Mouse (Mus musculus) lung, adult 2 months (tissue): ENCODE results near the gene Gm47959. TPM values are rescaled to one million over a fixed set of nuclear protein-coding genes. Genes with fewer than 3 reads are reported as not detected.

Experiments used
- DNase-seq: peaks from one replicate; pipeline ENCODE4 v3.0.0; 2022
- H3K4me1 ChIP-seq: fragments of 200-500 bp; 2 replicates; pipeline ENCODE4 v1.6.1; 2011; ENCODE audit warnings: low read length; ENCODE audit not compliant: control insufficient read depth, insufficient read depth
- H3K4me3 ChIP-seq: fragments of 200-500 bp; replicated peaks from 2 replicates; pipeline ENCODE3; 2011; ENCODE audit warnings: low read depth, mild to moderate bottlenecking, control low read depth, low read length; ENCODE audit errors: extremely low read depth
- CTCF ChIP-seq: fragments of 200-500 bp; IDR thresholded peaks from 2 replicates; pipeline ENCODE4 v1.5.1; 2011; ENCODE audit warnings: mild to moderate bottlenecking, low read length, control low read depth; ENCODE audit not compliant: insufficient read depth
- POLR2A ChIP-seq: fragments of 200-500 bp; IDR thresholded peaks from 2 replicates; pipeline ENCODE4 v1.6.1; 2011; ENCODE audit warnings: low read depth, mild to moderate bottlenecking, control low read depth, low read length, borderline replicate concordance; ENCODE audit errors: extremely low read depth
- WGBS: fragments of 180-500 bp; shearing (Covaris S2); methylation state at CpG from one replicate; pipeline ENCODE4 v1.1.7; 2018; 5-methylcytosine and 5-hydroxymethylcytosine counted together
- polyA plus RNA-seq: library from polyadenylated mRNA; depleted of rRNA; stranded (reverse); fragments of >200 nt; gene quantifications from 2 replicates; pipeline ENCODE4 v1.2.3, GENCODE M21; 2012

Gene Gm47959
- polyA plus RNA-seq, 1 experiment, result not detected

DNA sequence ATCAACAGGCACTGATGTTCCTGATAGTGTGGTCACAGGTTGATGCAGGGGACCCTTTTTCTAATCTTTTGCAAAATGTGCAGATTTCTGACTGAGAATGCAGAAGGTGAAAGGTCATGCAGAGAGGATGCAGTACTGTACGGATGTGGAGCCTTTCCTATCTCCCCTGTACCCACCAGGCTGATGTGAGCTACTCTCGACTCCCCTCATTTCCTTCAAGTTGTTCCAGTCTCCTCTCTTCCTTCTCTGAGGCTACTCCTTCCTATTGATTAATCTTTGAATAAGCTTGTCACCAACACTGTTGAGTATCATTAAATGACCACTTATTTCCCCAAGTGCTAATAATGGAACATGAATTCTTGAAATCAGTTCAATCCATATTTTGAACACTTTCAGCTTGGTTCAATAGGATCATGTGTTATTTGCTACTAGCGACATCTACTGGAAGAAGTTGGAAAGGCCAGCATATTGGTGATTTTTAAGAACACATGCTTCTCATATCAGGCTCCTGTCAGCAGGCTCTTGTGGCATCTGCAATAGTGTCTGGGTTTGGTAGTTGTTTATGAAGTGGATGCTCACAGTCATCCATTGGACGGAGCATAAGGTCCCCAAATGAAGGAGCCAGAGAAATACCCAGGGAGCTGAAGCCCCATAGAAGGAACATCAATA is 12.7 kb upstream of the Gm47959 start:
- DNase-seq, result no peak

DNA sequence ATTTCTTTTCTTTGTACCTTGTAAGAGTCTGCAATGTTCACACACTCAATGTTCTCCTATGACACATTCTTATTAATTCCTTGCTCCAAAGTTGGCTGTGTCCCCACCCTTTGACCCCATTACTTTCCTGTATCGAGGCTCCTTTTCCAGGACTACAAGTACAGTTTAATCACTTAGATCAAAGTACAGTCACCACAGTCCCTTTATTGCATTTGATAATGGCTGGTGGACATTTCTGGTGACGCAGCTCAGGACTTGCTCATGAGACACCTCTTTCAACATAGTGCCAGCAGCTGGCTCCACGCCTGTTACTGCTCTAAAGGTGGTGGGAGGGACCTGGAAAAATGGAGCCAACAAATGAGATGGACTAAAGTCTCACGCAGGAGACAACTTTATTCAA is 9.3 kb upstream of the Gm47959 start:
- DNase-seq, result no peak
- TF ChIP-seq POLR2A, result no peak
- TF ChIP-seq CTCF, result no peak
- 66% methylated on average over 4 of the region's 4 CpGs for WGBS
- H3K4me1 ChIP-seq, result peaks cover 2% of the 10 kb centered on the region; the same call in 1 of the 2 replicates
- no peak overlapping the region for H3K4me3 ChIP-seq

More for the DNA sequence above, 12.7 kb upstream of the Gm47959 start:
- 20% methylated on average over 4 of the region's 4 CpGs for WGBS
- no peak overlapping the region for H3K4me3 ChIP-seq
- H3K4me1 ChIP-seq, result peaks cover 2% of the 10 kb centered on the region; the same call in 1 of the 2 replicates
- TF ChIP-seq CTCF (peak; percentile 58; the same call in 1 of the 2 replicates), POLR2A (no peak)

DNA sequence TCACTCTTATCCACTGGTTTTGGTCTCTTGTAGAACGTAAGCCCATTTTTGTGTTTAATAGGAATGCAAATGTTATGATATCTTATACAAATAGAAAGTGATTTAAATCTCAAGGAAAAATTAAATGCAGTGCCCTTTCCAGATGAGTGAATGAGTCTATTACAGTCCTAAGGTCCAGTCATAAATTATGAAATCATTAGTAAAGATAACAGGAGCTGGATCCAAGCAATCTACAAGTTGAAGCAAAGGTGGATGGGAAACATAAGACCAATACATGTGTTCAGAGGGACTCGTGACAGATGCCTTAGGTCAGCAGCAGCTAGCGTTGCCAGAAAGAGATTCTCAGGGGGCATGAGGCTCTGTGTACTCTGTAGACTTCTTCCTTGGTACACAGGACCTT is 8.8 kb upstream of the Gm47959 start:
- WGBS, result 89% methylated on average over 3 of the region's 3 CpGs
- DNase-seq, result no peak
- no peak for TF ChIP-seq CTCF
- Histone ChIP-seq H3K4me1 (peaks cover 2% of the 10 kb centered on the region; the same call in 1 of the 2 replicates), H3K4me3 (no peak overlapping the region)

DNA sequence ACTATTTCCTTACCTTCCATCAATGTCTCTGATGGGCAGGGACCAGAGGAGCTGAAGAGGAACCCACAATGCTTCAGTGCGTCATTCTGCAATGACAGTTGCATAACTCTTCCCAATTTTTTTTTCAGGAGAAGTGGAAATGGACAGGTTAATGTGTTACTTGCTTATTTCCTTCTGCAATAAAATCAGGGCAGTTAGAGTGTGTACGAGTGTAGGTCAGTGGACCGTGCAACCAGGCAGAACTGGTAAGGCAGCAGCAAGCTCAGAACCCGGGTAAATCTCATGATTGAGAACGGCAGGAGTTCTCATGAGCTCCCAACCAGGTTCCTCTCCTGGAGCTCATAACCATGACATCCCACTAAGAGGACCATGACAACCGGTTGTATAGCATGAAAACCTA is 8.3 kb upstream of the Gm47959 start:
- DNase-seq, result no peak
- Histone ChIP-seq H3K4me1 (peaks cover 2% of the 10 kb centered on the region; the same call in 1 of the 2 replicates), H3K4me3 (no peak overlapping the region)
- TF ChIP-seq POLR2A (no peak), CTCF (no peak)
- 84% methylated on average over 6 of the region's 6 CpGs for WGBS

DNA sequence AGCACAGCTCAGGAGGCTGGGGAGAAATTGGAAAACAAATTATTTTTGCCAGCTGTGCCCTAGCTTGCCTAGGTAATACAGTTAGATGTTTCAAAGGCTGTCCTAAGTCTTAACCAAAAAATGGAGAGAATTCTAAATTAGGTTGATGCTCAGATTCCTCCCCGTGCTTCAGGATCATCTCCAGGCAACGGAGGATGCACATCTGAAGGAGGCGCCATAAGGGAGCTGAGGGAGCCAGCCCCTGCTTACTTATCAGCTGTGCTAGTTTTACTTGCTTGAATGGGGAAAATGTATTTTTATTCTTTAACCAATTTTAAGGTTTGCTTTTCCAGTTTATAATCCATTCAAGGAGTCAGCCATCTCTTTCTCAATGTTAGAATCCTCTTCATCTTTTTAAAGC is 6.4 kb upstream of the Gm47959 start:
- DNase-seq, result no peak
- TF ChIP-seq POLR2A, result no peak
- no peak for TF ChIP-seq CTCF
- Histone ChIP-seq H3K4me3 (no peak overlapping the region), H3K4me1 (no peaks in the 10 kb centered on the region)
- WGBS, result 89% methylated on average over 3 of the region's 3 CpGs

DNA sequence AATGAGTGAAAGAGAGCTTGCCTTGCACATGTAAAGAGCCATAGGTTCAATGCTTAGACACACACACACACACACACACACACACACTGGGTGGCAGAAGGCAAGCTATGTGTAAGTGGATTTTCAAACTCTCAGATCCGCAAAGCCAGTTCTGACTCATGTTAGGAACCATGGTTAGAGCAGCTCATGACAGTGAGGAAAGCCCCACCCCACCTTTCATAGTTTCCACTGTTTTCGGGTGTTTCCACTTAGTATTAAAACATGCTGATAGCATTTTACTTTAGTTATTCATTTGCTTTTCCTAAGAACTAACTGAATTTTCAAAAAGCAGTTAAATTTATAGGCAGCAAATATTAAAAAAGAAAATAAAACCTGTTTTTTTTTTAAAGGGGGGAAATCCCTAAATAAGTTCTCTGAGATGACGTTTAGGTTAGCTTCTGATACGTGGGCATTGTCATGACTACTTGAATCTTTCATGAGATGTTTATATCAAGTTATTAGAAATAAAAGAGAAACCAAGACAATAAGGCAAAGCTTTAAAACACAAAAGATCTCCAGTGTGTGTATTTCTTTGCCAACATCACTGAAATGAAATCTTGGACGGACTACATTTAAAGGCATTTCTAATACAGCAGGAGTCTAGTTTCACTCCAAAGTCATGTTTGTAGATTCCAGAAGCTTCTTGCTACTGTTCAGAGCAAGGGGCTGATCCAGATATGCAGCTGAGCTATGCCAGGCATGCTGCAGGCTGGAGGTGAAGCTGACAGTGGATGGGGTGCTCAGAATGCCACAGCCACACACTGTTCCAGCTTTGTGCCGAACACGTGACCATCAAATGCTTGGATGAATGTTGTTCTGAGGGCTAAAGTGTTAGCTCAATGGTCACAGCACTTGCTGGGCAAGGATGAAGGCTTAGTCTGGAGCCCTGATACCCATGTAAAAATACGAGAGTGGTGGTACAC is 6.2 kb downstream of the Gm47959 start:
- 60% methylated on average over 8 of the region's 8 CpGs for WGBS
- Histone ChIP-seq H3K4me1 (no peaks in the 10 kb centered on the region), H3K4me3 (no peak overlapping the region)
- TF ChIP-seq CTCF (no peak), POLR2A (no peak)
- DNase-seq, result peak; percentile 16

DNA sequence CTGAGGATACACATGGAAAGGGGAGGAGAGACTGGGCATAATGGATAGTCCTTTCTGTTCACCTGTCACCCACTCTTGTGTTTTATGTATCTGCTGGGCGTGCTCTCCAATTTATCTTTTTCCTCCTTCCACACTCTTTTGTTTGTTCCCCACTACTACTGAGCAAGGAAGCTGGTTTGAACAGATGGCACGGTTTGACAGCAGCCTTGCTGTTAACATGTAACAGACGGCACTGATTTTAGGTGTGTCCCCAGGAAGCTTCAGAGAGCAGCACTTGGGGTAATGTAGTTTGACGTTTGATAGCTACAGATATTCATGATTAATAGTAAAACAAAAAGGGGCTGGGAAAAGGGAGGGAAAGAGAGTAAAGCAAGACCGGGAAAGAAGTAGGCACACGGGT is 7.1 kb downstream of the Gm47959 start:
- 66% methylated on average over 6 of the region's 6 CpGs for WGBS

DNA sequence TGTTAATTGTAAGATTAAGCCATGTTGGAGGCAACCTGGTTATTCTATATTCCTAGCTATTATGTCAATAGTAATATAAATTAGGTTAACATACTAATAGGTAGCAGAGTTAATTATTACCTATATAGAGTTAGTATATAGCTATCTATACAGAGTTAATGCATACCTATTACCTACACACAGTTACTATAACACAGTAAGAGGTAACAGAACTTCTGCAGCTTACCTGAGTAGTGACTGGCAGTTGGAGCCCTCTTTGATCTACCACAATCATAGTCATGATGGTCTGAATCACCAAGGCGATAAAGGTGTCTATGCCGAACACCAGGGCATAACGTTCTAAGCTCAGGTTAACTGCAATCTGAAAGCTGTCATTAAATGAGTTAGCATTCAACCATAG is 14.1 kb downstream of the Gm47959 start:
- WGBS, result 95% methylated on average over 3 of the region's 3 CpGs
- no peak for TF ChIP-seq POLR2A
- no peak for TF ChIP-seq CTCF
- DNase-seq, result no peak

More for the DNA sequence above, 7.1 kb downstream of the Gm47959 start:
- TF ChIP-seq POLR2A (no peak), CTCF (no peak)
- no peak for DNase-seq
- H3K4me1 ChIP-seq, result no peaks in the 10 kb centered on the region
- H3K4me3 ChIP-seq, result no peak overlapping the region

DNA sequence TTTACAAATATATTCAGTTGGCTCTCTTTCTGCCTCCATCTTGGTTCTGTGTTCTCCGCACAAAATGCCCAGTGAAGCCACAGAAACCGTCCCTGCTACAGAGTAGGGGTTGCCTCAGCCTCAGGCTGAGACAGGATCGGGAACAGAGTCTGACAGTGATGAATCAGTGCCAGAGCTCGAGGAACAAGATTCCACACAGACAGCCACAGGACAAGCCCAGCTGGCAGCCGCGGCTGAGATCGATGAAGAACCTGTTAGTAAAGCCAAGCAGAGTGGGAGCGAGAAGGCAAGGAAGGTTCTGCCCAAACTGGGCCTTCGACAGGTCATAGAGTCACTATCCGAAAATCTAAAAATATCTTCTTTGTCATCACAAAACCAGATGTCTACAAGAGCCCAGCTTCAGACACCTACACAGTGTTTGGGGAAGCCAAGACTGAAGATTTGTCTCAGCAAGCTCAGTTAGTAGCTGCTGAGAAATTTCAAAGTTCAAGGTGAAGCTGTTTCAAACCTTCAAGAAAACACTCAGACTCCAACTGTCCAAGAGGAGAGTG is 15.1 kb downstream of the Gm47959 start:
- 58% methylated on average over 10 of the region's 10 CpGs for WGBS
- DNase-seq, result no peak
- TF ChIP-seq CTCF, result no peak
- TF ChIP-seq POLR2A, result no peak

More for the DNA sequence above, 14.1 kb downstream of the Gm47959 start:
- H3K4me1 ChIP-seq, result no peaks in the 10 kb centered on the region
- H3K4me3 ChIP-seq, result no peak overlapping the region

More for the DNA sequence above, 15.1 kb downstream of the Gm47959 start:
- Histone ChIP-seq H3K4me1 (no peaks in the 10 kb centered on the region), H3K4me3 (no peak overlapping the region)
